Mouse (Mus musculus) CH12.LX (cell line): Measurements from ENCODE around the gene Tmem38b. TPM values are rescaled to one million over a fixed set of nuclear protein-coding genes. Genes with fewer than 3 reads are reported as not detected.

Experiments
- DNase-seq: peaks from one replicate; pipeline ENCODE4 v3.0.0-alpha.2; 2013; ENCODE audit errors: extremely low read depth
- H3K27ac ChIP-seq: 2 replicates; pipeline ENCODE4 v1.5.1; 2012; ENCODE audit warnings: low read depth, mild to moderate bottlenecking, control low read depth, moderate library complexity; ENCODE audit not compliant: insufficient read depth
- H3K27me3 ChIP-seq: replicated peaks from 2 replicates; pipeline ENCODE3; 2012; ENCODE audit warnings: inconsistent platforms
- H3K36me3 ChIP-seq, 2 experiments: replicated peaks in 1 of 2; 2 replicates each; pipeline versions ENCODE3 to v1.6.1; 2012; ENCODE audit warnings: inconsistent platforms in 1 of 2, low read length in 1 of 2, mild to moderate bottlenecking in 1 of 2, mixed read lengths in 1 of 2, moderate library complexity in 1 of 2; ENCODE audit not compliant: control insufficient read depth in 1 of 2, insufficient read depth in 1 of 2
- H3K4me1 ChIP-seq, 2 experiments: 2 replicates each; pipeline ENCODE4 v1.6.1; 2012; ENCODE audit warnings: inconsistent platforms in 1 of 2, moderate library complexity in 1 of 2; ENCODE audit not compliant: insufficient read depth in 2 of 2, control insufficient read depth in 1 of 2
- H3K4me2 ChIP-seq: 2 replicates; pipeline ENCODE4 v1.6.1; 2012; ENCODE audit warnings: low read depth, mild to moderate bottlenecking, control low read depth; ENCODE audit not compliant: poor library complexity, insufficient read depth, severe bottlenecking
- H3K4me3 ChIP-seq, 3 experiments: fragments of 150-350 bp in 1 of 3; sonication (generic) in 1 of 3; replicated peaks in 1 of 3; 2 replicates each; pipeline versions ENCODE3 to v1.5.1; 2011 to 2012; ENCODE audit warnings: low read depth in 2 of 3, low read length in 2 of 3, mild to moderate bottlenecking in 2 of 3, moderate library complexity in 2 of 3, control low read depth in 1 of 3, improper control_type of control experiment in 1 of 3, inconsistent platforms in 1 of 3, mixed read lengths in 1 of 3; ENCODE audit not compliant: poor library complexity in 1 of 3
- H3K79me2 ChIP-seq: replicated peaks from 2 replicates; pipeline ENCODE4 v1.6.1; 2012; ENCODE audit warnings: mild to moderate bottlenecking, moderate library complexity; ENCODE audit not compliant: control insufficient read depth, poor library complexity, insufficient read depth, severe bottlenecking; ENCODE audit errors: extremely low read depth
- H3K9ac ChIP-seq: 2 replicates; pipeline ENCODE4 v1.6.1; 2012; ENCODE audit warnings: low read depth, mild to moderate bottlenecking, control low read depth, moderate library complexity; ENCODE audit not compliant: insufficient read depth
- H3K9me3 ChIP-seq: replicated peaks from 2 replicates; pipeline ENCODE3; 2012; ENCODE audit warnings: low read length, inconsistent platforms, mixed read lengths
- CHD1 ChIP-seq: IDR thresholded peaks from 2 replicates; pipeline ENCODE4 v1.6.1; 2012; ENCODE audit warnings: low read depth, low read length, improper control_type of control experiment, inconsistent platforms
- CHD2 ChIP-seq: IDR thresholded peaks from 2 replicates; pipeline ENCODE4 v1.6.1; 2011; ENCODE audit warnings: low read length, improper control_type of control experiment
- CTCF ChIP-seq, 2 experiments: IDR thresholded peaks in 1 of 2; conservative IDR thresholded peaks in 1 of 2; 2 replicates each; pipeline ENCODE4 v1.5.1; 2011 to 2012; ENCODE audit warnings: low read depth in 2 of 2, low read length in 2 of 2, improper control_type of control experiment in 1 of 2, inconsistent platforms in 1 of 2, mild to moderate bottlenecking in 1 of 2, moderate library complexity in 1 of 2
- E2F4 ChIP-seq: IDR thresholded peaks from 2 replicates; pipeline ENCODE4 v1.6.1; 2011; ENCODE audit warnings: low read depth, low read length, improper control_type of control experiment; ENCODE audit not compliant: insufficient replicate concordance
- EP300 ChIP-seq: IDR thresholded peaks from 2 replicates; pipeline ENCODE4 v1.6.1; 2011; ENCODE audit warnings: low read length, improper control_type of control experiment
- ETS1 ChIP-seq: conservative IDR thresholded peaks from 2 replicates; pipeline ENCODE4 v1.6.1; 2012; ENCODE audit warnings: low read depth, mild to moderate bottlenecking, inconsistent platforms, low read length, improper control_type of control experiment, moderate library complexity
- JUND ChIP-seq: conservative IDR thresholded peaks from 2 replicates; pipeline ENCODE4 v1.6.1; 2011; ENCODE audit warnings: low read depth, low read length, improper control_type of control experiment
- KAT2A ChIP-seq: IDR thresholded peaks from 2 replicates; pipeline ENCODE4 v1.6.1; 2012; ENCODE audit warnings: low read length, improper control_type of control experiment, inconsistent platforms; ENCODE audit not compliant: insufficient replicate concordance
- MAFK ChIP-seq: IDR thresholded peaks from 2 replicates; pipeline ENCODE4 v1.6.1; 2011; ENCODE audit warnings: low read length, improper control_type of control experiment; ENCODE audit not compliant: insufficient replicate concordance
- MAX ChIP-seq: IDR thresholded peaks from 2 replicates; pipeline ENCODE4 v1.6.1; 2011; ENCODE audit warnings: low read length, improper control_type of control experiment
- MAZ ChIP-seq: IDR thresholded peaks from 2 replicates; pipeline ENCODE4 v1.6.1; 2012; ENCODE audit warnings: low read depth, mild to moderate bottlenecking, inconsistent platforms, low read length, improper control_type of control experiment, moderate library complexity
- MEF2A ChIP-seq: IDR thresholded peaks from 2 replicates; pipeline ENCODE4 v1.6.1; 2014; ENCODE audit warnings: low read depth, mild to moderate bottlenecking, inconsistent platforms, low read length, improper control_type of control experiment, borderline replicate concordance
- MXI1 ChIP-seq: IDR thresholded peaks from 2 replicates; pipeline ENCODE4 v1.6.1; 2011; ENCODE audit warnings: mild to moderate bottlenecking, low read depth, low read length, improper control_type of control experiment
- MYC ChIP-seq: IDR thresholded peaks from 2 replicates; pipeline ENCODE4 v1.6.1; 2011; ENCODE audit warnings: low read depth, mild to moderate bottlenecking, improper control_type of control experiment, low read length
- NELFE ChIP-seq: IDR thresholded peaks from 2 replicates; pipeline ENCODE4 v1.6.1; 2011; ENCODE audit warnings: low read depth, low read length, improper control_type of control experiment
- NRF1 ChIP-seq: IDR thresholded peaks from 2 replicates; pipeline ENCODE4 v1.6.1; 2014; ENCODE audit warnings: low read depth, mild to moderate bottlenecking, inconsistent platforms, low read length, improper control_type of control experiment, moderate library complexity
- PAX5 ChIP-seq: IDR thresholded peaks from 2 replicates; pipeline ENCODE4 v1.6.1; 2012; ENCODE audit warnings: low read length, inconsistent platforms, mixed read lengths
- POLR2A ChIP-seq: IDR thresholded peaks from 2 replicates; pipeline ENCODE4 v1.6.1; 2011; ENCODE audit warnings: low read depth, mild to moderate bottlenecking, improper control_type of control experiment, low read length
- RAD21 ChIP-seq: IDR thresholded peaks from 2 replicates; pipeline ENCODE4 v1.6.1; 2011; ENCODE audit warnings: low read depth, mild to moderate bottlenecking, low read length, improper control_type of control experiment, moderate library complexity
- TCF12 ChIP-seq: IDR thresholded peaks from 2 replicates; pipeline ENCODE4 v1.6.1; 2014; ENCODE audit warnings: low read depth, mild to moderate bottlenecking, inconsistent platforms, low read length, improper control_type of control experiment
- UBTF ChIP-seq: IDR thresholded peaks from 2 replicates; pipeline ENCODE4 v1.6.1; 2012; ENCODE audit warnings: low read depth, mild to moderate bottlenecking, inconsistent platforms, low read length, improper control_type of control experiment, moderate library complexity
- USF1 ChIP-seq: IDR thresholded peaks from 2 replicates; pipeline ENCODE4 v1.6.1; 2014; ENCODE audit warnings: low read depth, mild to moderate bottlenecking, inconsistent platforms, low read length, improper control_type of control experiment
- USF2 ChIP-seq: conservative IDR thresholded peaks from 2 replicates; pipeline ENCODE4 v1.6.1; 2011; ENCODE audit warnings: low read depth, low read length, improper control_type of control experiment
- ZC3H11A ChIP-seq: IDR thresholded peaks from 2 replicates; pipeline ENCODE4 v1.6.1; 2012; ENCODE audit warnings: low read depth, mild to moderate bottlenecking, inconsistent platforms, low read length, improper control_type of control experiment
- ZMIZ1 ChIP-seq: IDR thresholded peaks from 2 replicates; pipeline ENCODE4 v1.6.1; 2012; ENCODE audit warnings: low read depth, mild to moderate bottlenecking, inconsistent platforms, low read length, improper control_type of control experiment
- ZNF384 ChIP-seq: IDR thresholded peaks from 2 replicates; pipeline ENCODE4 v1.6.1; 2012; ENCODE audit warnings: low read depth, low read length, improper control_type of control experiment, inconsistent platforms
- dilution Hi-C: fragments of 300-500 bp; cut with MboI; formaldehyde crosslinking; loops from 2 replicates; pipeline ENCODE4 v1.14.3; 2020; ENCODE audit warnings: low sequenced_read_pairs; ENCODE audit not compliant: extremely low pct_unique_long_range_greater_than_20kb, extremely low pct_ligation_motif_present
- in situ Hi-C: fragments of 300-500 bp; cut with MboI; formaldehyde crosslinking; loops from 3 replicates; pipeline ENCODE4 v1.14.3; 2019; ENCODE audit warnings: low sequenced_read_pairs, low pct_ligation_motif_present, low pct_unique_long_range_greater_than_20kb, mixed read lengths
- polyA plus RNA-seq: library from polyadenylated mRNA; unstranded; fragments of >175 nt; gene quantifications from 2 replicates; pipeline ENCODE4 v1.2.1, GENCODE M21; 2012; ENCODE audit warnings: low read depth; ENCODE audit not compliant: insufficient read length
- total RNA-seq, 2 experiments: library from RNA; depleted of rRNA; stranded (reverse); fragments of 300-350 nt in 1 of 2; fragments of >200 nt in 1 of 2; gene quantifications; 2 replicates each; pipeline ENCODE4 v1.2.3; 2012 to 2014

Gene Tmem38b
- total and polyA plus RNA-seq, 3 experiments = 5.9 to 10.8 (median 10.5) TPM

DNA sequence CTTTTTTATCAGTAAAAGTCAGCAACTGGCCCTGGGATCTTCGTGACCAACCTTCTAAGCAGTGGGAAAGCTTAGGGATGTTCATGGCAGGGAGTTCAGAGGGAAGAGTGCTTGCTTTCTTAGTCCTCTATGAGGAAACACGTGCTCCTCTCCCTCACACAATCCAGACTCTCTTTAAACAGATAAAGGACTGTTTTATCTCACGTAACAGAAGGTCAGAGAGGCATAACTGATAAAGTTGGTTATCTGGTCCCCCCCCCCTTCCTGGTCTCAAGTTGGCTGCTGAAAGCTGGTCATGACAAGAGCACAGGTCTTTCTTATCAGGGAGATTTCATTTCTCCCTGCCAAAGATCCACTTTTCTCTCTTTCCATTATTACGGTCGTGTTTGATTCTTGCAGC, 7.5 kb upstream of the Tmem38b start:
- DNase-seq = no peak
- no peak overlapping the region for H3K9ac ChIP-seq
- H3K4me2 ChIP-seq = no peak overlapping the region
- TF ChIP-seq ZMIZ1 (no peak), RAD21 (no peak), USF1 (no peak), ZC3H11A (no peak), CHD2 (no peak), CHD1 (no peak)
- H3K4me3 ChIP-seq = no peak overlapping the region
- H3K36me3 ChIP-seq = no peaks in the 10 kb centered on the region
- H3K27me3 ChIP-seq = no peaks in the 10 kb centered on the region
- in situ Hi-C loops = no loop called here
- dilution Hi-C loops = no loop called here
- H3K4me1 ChIP-seq = no peaks in the 10 kb centered on the region
- no peak overlapping the region for H3K27ac ChIP-seq
- no peaks in the 10 kb centered on the region for H3K79me2 ChIP-seq
- no peaks in the 10 kb centered on the region for H3K9me3 ChIP-seq

DNA sequence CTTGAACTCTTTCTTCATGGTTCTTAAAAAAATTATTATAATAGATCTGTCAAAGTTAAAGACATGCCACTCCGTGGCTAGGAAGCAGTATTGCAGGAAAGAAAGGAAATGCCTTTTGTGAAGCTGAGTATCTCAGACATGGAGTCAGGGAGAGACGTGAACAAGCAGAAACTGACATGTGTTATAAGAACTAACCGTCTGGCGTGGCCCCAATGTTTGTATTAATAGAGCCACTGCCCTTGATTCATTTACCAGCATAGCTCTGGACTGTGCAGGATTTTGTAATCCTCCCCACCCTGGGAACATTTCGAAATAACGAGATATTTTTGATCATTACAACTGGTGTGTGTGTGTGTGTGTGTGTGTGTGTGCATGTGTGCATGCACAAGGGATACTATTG, 2.1 kb upstream of the Tmem38b start:
- Histone ChIP-seq H3K4me3 (no peak overlapping the region), H3K79me2 (no peaks in the 10 kb centered on the region), H3K4me2 (no peak overlapping the region), H3K36me3 (peaks cover 0 to 2% of the 10 kb centered on the region in 2 experiments), H3K27me3 (no peaks in the 10 kb centered on the region), H3K4me1 (peaks cover 0 to 6% of the 10 kb centered on the region in 2 experiments; a peak in 1 of 4 replicates), H3K9ac (no peak overlapping the region), H3K9me3 (no peaks in the 10 kb centered on the region), H3K27ac (no peak overlapping the region)
- TF ChIP-seq EP300 = no peak
- TF ChIP-seq MAZ = no peak
- TF ChIP-seq ZNF384 = 0 out of 2 replicates have a peak, but pooled peaks have one; percentile 6
- no peak for TF ChIP-seq NELFE
- peak in 1 of 2 experiments; percentile 23; a peak in 1 of 4 replicates for TF ChIP-seq CTCF (conservative IDR thresholded peaks at IDR 0.05 in 1 of 2, IDR thresholded peaks at IDR 0.05 in 1 of 2; ENCODE audit: low read depth in 2 of 2, low read length in 2 of 2)
- no peak for TF ChIP-seq NRF1
- no peak for TF ChIP-seq KAT2A
- TF ChIP-seq RAD21 = peak; percentile 0; the same call in 1 of the 2 replicates
- no peak for TF ChIP-seq TCF12
- no peak for TF ChIP-seq PAX5
- no peak for TF ChIP-seq MYC
- no peak for TF ChIP-seq E2F4
- no peak for TF ChIP-seq JUND
- TF ChIP-seq UBTF = no peak
- no peak for TF ChIP-seq ZC3H11A
- TF ChIP-seq MAFK = no peak
- TF ChIP-seq ZMIZ1 = no peak
- no peak for TF ChIP-seq POLR2A
- TF ChIP-seq USF2 = no peak
- TF ChIP-seq MAX = no peak
- TF ChIP-seq ETS1 = no peak
- TF ChIP-seq MEF2A = no peak
- TF ChIP-seq MXI1 = no peak
- in situ Hi-C loops = no loop called here
- DNase-seq = no peak
- dilution Hi-C loops = no loop called here
